Mouse (Mus musculus) hindbrain, embryonic 15.5 days (tissue): ENCODE measurements around the gene Sobp. TPM values are rescaled to one million over a fixed set of nuclear protein-coding genes. Genes with fewer than 3 reads are reported as not detected.

Experiments used
- ATAC-seq: fragments of 200-750 bp; cut with Nextera tagmentation; 2 replicates; pipeline ENCODE4 v1.8.0; 2017; ENCODE audit warnings: low read depth, moderate number of reproducible peaks, moderate TSS enrichment; ENCODE audit not compliant: low FRiP score
- H3K27ac ChIP-seq: fragments of 300-500 bp; sonication (generic); replicated peaks from 2 replicates; pipeline ENCODE4 v1.5.1; 2015; ENCODE audit warnings: mild to moderate bottlenecking, inconsistent platforms
- H3K27me3 ChIP-seq: fragments of 300-500 bp; sonication (generic); 2 replicates; pipeline ENCODE4 v1.6.1; 2015; ENCODE audit warnings: control low read depth, inconsistent platforms
- H3K36me3 ChIP-seq: fragments of 300-500 bp; sonication (generic); 2 replicates; pipeline ENCODE4 v1.6.1; 2015; ENCODE audit warnings: control low read depth, inconsistent platforms
- H3K4me1 ChIP-seq: fragments of 300-500 bp; sonication (generic); replicated peaks from 2 replicates; pipeline ENCODE4 v1.6.1; 2015; ENCODE audit warnings: control low read depth, inconsistent platforms
- H3K4me2 ChIP-seq: fragments of 300-500 bp; sonication (generic); 2 replicates; pipeline ENCODE4 v1.6.1; 2015; ENCODE audit warnings: moderate library complexity, mild to moderate bottlenecking, inconsistent platforms
- H3K4me3 ChIP-seq: fragments of 300-500 bp; sonication (generic); 2 replicates; pipeline ENCODE4 v1.5.1; 2015; ENCODE audit warnings: mild to moderate bottlenecking, inconsistent platforms
- H3K9ac ChIP-seq: fragments of 300-500 bp; sonication (generic); 2 replicates; pipeline ENCODE4 v1.6.1; 2015; ENCODE audit warnings: inconsistent platforms
- H3K9me3 ChIP-seq: fragments of 300-500 bp; sonication (generic); 2 replicates; pipeline ENCODE4 v1.6.1; 2016; ENCODE audit warnings: control low read depth, inconsistent platforms
- WGBS: fragments of 180-500 bp; shearing (Covaris S2); methylation state at CpG from one replicate; pipeline ENCODE4 v1.1.7; 2015; 5-methylcytosine and 5-hydroxymethylcytosine counted together
- polyA plus RNA-seq: library from polyadenylated mRNA; unstranded; fragments of >200 nt; fragmentation: Nextera tagmentation; extraction: Ambion mirVana; gene quantifications from 2 replicates; pipeline ENCODE4 v1.2.1, GENCODE M21; 2015

The Sobp gene
- polyA plus RNA-seq, 1 experiment from 2014 or later: 13.3 TPM

DNA sequence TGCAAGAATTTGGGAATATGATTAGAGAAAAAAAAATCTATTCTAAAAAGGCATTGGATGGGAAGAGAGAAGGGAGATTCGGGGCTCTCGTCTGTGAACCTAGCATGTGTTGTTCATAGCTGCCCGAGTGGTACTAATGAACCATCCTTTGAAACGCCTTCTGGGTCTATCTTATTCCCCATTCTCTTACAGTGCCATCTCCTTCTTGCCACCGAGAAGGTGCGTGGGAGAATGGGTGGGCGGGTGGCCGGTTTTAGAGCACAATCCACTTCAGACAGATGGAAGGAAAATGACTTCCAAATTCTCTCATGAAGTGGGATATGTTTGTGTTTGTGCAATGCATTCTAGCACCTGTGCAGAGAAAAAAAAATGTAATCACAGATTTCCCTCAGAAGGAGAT, 67.7 kb downstream of the Sobp start:
- 49% methylated on average over 8 of the region's 8 CpGs for WGBS
- no peak for ATAC-seq
- no peaks in the 10 kb centered on the region for H3K36me3 ChIP-seq
- no peaks in the 10 kb centered on the region for H3K27me3 ChIP-seq
- peak overlapping the region; percentile 68 for H3K27ac ChIP-seq
- H3K9me3 ChIP-seq: no peaks in the 10 kb centered on the region
- H3K4me2 ChIP-seq: no peak overlapping the region
- no peak overlapping the region for H3K9ac ChIP-seq
- H3K4me3 ChIP-seq: no peak overlapping the region
- peaks cover 34% of the 10 kb centered on the region for H3K4me1 ChIP-seq

DNA sequence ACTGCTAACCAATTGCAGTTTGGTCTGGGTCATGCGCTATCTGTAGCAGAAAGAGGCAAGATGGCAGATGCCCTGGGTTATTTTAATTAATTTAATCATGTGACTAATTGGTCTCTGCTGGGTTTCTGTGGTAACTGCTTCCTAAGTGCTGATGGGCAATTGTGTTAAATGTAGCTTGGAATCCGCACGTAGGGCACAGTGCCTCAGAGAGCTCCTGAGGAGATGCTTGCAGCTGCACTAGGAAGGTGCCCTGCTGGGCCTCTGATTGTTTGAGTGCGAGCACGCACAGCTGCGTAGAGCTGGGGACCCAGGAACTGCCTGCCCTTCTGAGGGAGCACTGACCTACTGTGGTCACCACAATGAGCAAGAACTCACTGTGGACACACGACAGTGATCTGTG, 68.1 kb downstream of the Sobp start:
- Histone ChIP-seq H3K27me3 (no peaks in the 10 kb centered on the region), H3K9me3 (no peaks in the 10 kb centered on the region), H3K36me3 (no peaks in the 10 kb centered on the region), H3K4me3 (no peak overlapping the region), H3K4me1 (peaks cover 34% of the 10 kb centered on the region), H3K4me2 (no peak overlapping the region), H3K27ac (peak overlapping the region; percentile 68), H3K9ac (no peak overlapping the region)
- 19% methylated on average over 7 of the region's 7 CpGs for WGBS
- peak; percentile 73 for ATAC-seq

DNA sequence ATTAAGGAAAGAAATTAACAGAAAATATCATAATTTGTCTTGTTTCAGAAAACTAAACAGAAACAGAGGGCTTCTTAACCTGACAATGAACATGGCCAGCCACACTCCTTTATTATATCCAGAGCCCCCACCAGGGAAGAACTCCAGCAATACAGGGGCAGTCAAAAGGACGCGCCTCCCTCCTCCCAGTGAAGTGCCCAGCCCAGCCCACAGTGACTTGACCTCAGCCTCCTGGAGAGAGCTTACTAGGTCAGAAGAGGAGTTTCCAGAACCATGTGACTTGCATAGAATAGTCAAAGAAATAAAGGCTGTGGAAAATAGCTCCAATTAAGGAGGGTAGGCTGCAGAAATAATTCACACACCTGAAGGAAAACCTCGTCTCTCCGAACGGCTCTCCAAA, 73.8 kb downstream of the Sobp start:
- Histone ChIP-seq H3K27me3 (no peaks in the 10 kb centered on the region), H3K9ac (no peak overlapping the region), H3K9me3 (no peaks in the 10 kb centered on the region), H3K4me2 (no peak overlapping the region), H3K4me3 (no peak overlapping the region), H3K4me1 (peaks cover 47% of the 10 kb centered on the region), H3K27ac (no peak overlapping the region), H3K36me3 (no peaks in the 10 kb centered on the region)
- WGBS: 36% methylated on average over 5 of the region's 5 CpGs
- ATAC-seq: no peak

- no peaks in the 10 kb centered on the region for H3K9me3 ChIP-seq
- no peak overlapping the region for H3K27ac ChIP-seq
- no peak overlapping the region for H3K9ac ChIP-seq
- no peak overlapping the region for H3K4me2 ChIP-seq
- H3K4me3 ChIP-seq: no peak overlapping the region
- H3K27me3 ChIP-seq: no peaks in the 10 kb centered on the region
- no peaks in the 10 kb centered on the region for H3K36me3 ChIP-seq
- H3K4me1 ChIP-seq: peaks cover 53% of the 10 kb centered on the region
- ATAC-seq: no peak
- 60% methylated on average over 6 of the region's 6 CpGs for WGBS
These were observed 75.1 kb downstream of the Sobp start for GRCm38 (mm10) chr10:43099229-43099628.

- H3K4me1 ChIP-seq: peaks cover 51% of the 10 kb centered on the region
- H3K9me3 ChIP-seq: no peaks in the 10 kb centered on the region
- H3K4me2 ChIP-seq: no peak overlapping the region
- no peak overlapping the region for H3K4me3 ChIP-seq
- no peak for ATAC-seq
- no peak overlapping the region for H3K27ac ChIP-seq
- H3K27me3 ChIP-seq: no peaks in the 10 kb centered on the region
- WGBS: 35% methylated on average over 8 of the region's 8 CpGs
- no peak overlapping the region for H3K9ac ChIP-seq
- no peaks in the 10 kb centered on the region for H3K36me3 ChIP-seq
These were observed 76.6 kb downstream of the Sobp start for GRCm38 (mm10) chr10:43097755-43098154.

DNA sequence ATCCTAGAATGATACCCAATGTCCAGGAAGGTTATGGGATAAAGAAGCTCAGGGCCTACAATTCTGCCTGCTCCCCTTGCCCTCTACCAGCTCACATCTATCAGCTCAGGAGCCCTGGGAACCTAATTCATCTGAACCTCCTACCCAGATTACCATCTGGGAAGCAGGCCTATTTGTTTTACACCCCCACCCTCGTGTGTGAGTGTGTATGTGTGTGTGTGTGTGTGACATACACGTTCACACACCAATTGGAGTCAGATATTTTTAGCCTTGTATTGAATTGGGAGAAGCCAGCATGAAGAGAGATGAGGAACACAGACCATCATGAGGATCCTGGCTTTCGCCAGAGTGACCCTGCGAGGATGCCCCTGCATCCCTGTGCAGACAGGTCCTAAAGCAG, 77.7 kb downstream of the Sobp start:
- WGBS: 70% methylated on average over 4 of the region's 4 CpGs
- no peaks in the 10 kb centered on the region for H3K36me3 ChIP-seq
- H3K27me3 ChIP-seq: no peaks in the 10 kb centered on the region
- no peak for ATAC-seq
- H3K9ac ChIP-seq: no peak overlapping the region
- peaks cover 53% of the 10 kb centered on the region for H3K4me1 ChIP-seq
- H3K4me3 ChIP-seq: no peak overlapping the region
- H3K9me3 ChIP-seq: no peaks in the 10 kb centered on the region
- no peak overlapping the region for H3K4me2 ChIP-seq
- H3K27ac ChIP-seq: no peak overlapping the region

DNA sequence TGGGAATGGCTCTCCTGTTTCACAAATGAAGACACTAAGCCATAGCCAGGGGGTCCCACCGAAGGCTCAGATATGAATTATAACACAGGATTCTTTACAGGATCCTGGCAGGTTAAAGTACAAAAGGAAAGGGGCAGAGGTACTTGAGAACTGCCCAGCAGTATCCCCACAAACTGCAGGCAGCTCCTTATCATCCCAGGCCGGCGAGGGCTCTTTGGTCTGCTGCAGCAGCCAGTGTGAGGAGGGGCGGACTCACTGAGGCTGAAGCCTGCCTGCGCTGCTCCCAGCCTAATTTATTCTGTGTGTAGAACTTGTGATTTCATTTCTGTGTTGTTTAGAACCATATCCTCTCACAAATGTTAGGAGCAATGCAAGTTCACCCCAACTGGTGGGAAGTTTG, 79.8 kb downstream of the Sobp start:
- no peaks in the 10 kb centered on the region for H3K27me3 ChIP-seq
- no peaks in the 10 kb centered on the region for H3K9me3 ChIP-seq
- no peak overlapping the region for H3K4me2 ChIP-seq
- H3K4me3 ChIP-seq: no peak overlapping the region
- peaks cover 44% of the 10 kb centered on the region for H3K4me1 ChIP-seq
- no peak for ATAC-seq
- H3K36me3 ChIP-seq: no peaks in the 10 kb centered on the region
- 34% methylated on average over 5 of the region's 5 CpGs for WGBS
- H3K27ac ChIP-seq: no peak overlapping the region
- H3K9ac ChIP-seq: no peak overlapping the region

GRCm38 (mm10) chr10:43093440-43093839, 80.9 kb downstream of the Sobp start:
- Histone ChIP-seq H3K4me2 (no peak overlapping the region), H3K4me3 (no peak overlapping the region), H3K4me1 (peaks cover 39% of the 10 kb centered on the region), H3K9ac (no peak overlapping the region), H3K36me3 (no peaks in the 10 kb centered on the region), H3K27ac (no peak overlapping the region), H3K27me3 (no peaks in the 10 kb centered on the region), H3K9me3 (no peaks in the 10 kb centered on the region)
- 77% methylated on average over 10 of the region's 10 CpGs for WGBS
- ATAC-seq: 0 out of 2 replicates have a peak, but pooled peaks have one; percentile 15

DNA sequence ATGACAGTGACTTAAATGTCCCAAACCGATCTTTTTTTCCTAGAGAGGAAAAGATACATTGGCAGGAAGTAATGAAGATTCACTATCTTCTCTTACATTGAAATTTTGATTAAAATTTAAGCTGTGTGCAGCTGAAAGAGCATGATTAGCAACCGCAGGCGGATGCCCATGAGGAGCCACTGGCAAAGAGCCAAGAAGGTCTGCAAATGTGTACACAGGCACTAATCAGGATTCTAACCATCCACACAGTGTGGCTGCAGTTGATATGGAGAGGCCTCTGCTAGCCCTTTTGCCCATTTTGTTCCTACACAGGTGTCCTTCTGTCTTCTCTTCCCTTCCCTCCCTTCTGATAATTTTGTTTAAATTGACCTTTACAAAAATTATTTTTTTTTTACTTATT, 84.3 kb downstream of the Sobp start:
- ATAC-seq: no peak
- Histone ChIP-seq H3K4me3 (no peak overlapping the region), H3K4me2 (no peak overlapping the region), H3K9me3 (no peaks in the 10 kb centered on the region), H3K9ac (no peak overlapping the region), H3K27ac (no peak overlapping the region), H3K27me3 (no peaks in the 10 kb centered on the region), H3K36me3 (0 out of 2 replicates have a peak, but pooled peaks cover 3% of the 10 kb centered on the region), H3K4me1 (peaks cover 27% of the 10 kb centered on the region)
- WGBS: 42% methylated on average over 3 of the region's 3 CpGs

DNA sequence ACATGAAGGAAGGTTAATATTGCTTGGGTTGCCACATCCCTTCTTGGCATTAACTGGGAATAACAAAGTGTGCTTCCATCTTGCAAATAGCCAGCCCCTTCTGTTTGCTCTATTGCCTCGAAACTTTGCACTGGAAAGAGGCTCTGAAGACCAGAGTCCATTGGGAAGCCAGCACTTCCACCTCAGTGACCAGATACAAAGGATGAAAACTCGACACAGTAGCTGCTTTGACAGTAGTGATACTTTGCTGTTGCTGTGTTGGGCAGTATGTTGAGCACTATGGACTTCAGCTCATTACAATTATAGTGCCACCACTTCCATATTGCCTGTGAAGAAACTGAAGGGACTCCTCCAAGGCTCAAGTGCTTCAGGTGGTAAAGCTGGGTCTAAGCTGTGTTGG, 86.9 kb downstream of the Sobp start:
- Histone ChIP-seq H3K4me3 (no peak overlapping the region), H3K4me1 (peaks cover 29% of the 10 kb centered on the region), H3K9ac (no peak overlapping the region), H3K9me3 (no peaks in the 10 kb centered on the region), H3K27ac (no peak overlapping the region), H3K27me3 (no peaks in the 10 kb centered on the region), H3K36me3 (0 out of 2 replicates have a peak, but pooled peaks cover 3% of the 10 kb centered on the region), H3K4me2 (no peak overlapping the region)
- WGBS: 34% methylated on average over 2 of the region's 2 CpGs
- no peak for ATAC-seq

GRCm38 (mm10) chr10:43086888-43087287, 87.4 kb downstream of the Sobp start:
- Histone ChIP-seq H3K4me1 (peaks cover 27% of the 10 kb centered on the region), H3K9ac (no peak overlapping the region), H3K4me2 (no peak overlapping the region), H3K36me3 (0 out of 2 replicates have a peak, but pooled peaks cover 3% of the 10 kb centered on the region), H3K27me3 (no peaks in the 10 kb centered on the region), H3K9me3 (no peaks in the 10 kb centered on the region), H3K4me3 (no peak overlapping the region), H3K27ac (no peak overlapping the region)
- ATAC-seq: no peak
- 59% methylated on average over 6 of the region's 6 CpGs for WGBS

DNA sequence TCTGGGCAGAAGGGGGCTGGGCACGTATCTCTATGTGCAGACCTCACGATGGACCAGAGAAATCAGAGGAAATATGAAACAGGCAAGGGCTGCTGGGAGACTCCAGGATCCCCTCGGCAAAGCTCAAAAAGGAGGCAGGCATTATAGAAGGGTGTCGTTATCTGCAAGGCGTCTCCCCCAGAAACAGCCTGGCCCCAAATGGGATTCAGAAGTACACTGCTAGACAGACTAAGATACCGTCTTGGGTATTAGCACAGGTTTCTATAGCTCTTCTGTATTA, 90.3 kb downstream of the Sobp start:
- Histone ChIP-seq H3K27ac (0 out of 2 replicates have a peak overlapping the region, but pooled peaks have one; percentile 52), H3K9me3 (no peaks in the 10 kb centered on the region), H3K4me3 (no peak overlapping the region), H3K36me3 (0 out of 2 replicates have a peak, but pooled peaks cover 3% of the 10 kb centered on the region), H3K4me2 (0 out of 2 replicates have a peak overlapping the region, but pooled peaks have one; percentile 6), H3K9ac (no peak overlapping the region), H3K27me3 (no peaks in the 10 kb centered on the region), H3K4me1 (peaks cover 27% of the 10 kb centered on the region)
- WGBS: 22% methylated on average over 6 of the region's 6 CpGs
- ATAC-seq: peak; percentile 7; the same call in 1 of the 2 replicates
